Mouse (Mus musculus): ENCODE measurements around the gene Adarb2.

DNA sequence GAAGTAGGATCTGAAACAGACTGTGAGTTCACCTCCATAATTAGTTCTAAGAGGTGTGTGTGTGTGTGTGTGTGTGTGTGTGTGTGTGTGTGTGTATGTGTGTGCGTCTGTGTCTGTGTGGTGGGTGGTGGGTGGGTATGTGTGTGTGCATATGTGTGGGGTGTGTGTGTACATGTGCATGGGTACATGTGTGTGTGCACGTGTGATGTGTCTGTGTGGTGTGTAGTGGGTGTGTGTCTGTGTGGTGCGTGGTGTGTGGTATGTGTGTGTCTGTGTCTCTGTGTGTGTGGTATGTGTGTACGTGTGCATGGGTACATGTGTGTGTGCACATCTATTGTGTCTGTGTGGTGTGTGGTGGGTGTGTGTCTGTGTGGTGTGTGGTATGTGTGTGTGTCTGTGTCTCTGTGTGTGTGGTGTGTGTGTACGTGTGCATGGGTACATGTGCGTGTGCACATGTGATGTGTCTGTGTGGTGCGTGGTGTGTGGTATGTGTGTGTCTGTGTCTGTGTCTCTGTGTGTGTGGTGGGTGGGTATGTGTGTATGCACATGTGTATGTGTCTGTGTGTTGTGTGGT is 567.1 kb downstream of the Adarb2 start:
- no peak for TF ChIP-seq GATA1 (IDR thresholded peaks at IDR 0.05; ENCODE audit: low read depth, low read length)
- TF ChIP-seq HCFC1 (IDR thresholded peaks at IDR 0.05; ENCODE audit: low read depth, low read length), result no peak
- TF ChIP-seq EP300 (IDR thresholded peaks at IDR 0.05; ENCODE audit: low read depth in 1 of 2, low read length in 2 of 2), result no peak
- no peak for TF ChIP-seq CHD1 (IDR thresholded peaks at IDR 0.05; ENCODE audit: low read depth, low read length)
- TF ChIP-seq UBTF (IDR thresholded peaks at IDR 0.05; ENCODE audit: borderline replicate concordance, insufficient read depth, low read depth, low read length), result no peak
- TF ChIP-seq CTCF (IDR thresholded peaks at IDR 0.05 in 2 of 3, conservative IDR thresholded peaks at IDR 0.05 in 1 of 3; ENCODE audit: control insufficient read depth in 1 of 3, insufficient read depth in 1 of 3, low read depth in 2 of 3, low read length in 3 of 3, poor library complexity in 1 of 3, severe bottlenecking in 1 of 3), result no peak
- TF ChIP-seq TBP (IDR thresholded peaks at IDR 0.05; ENCODE audit: low read depth, low read length), result no peak
- no peak for TF ChIP-seq MEF2A (IDR thresholded peaks at IDR 0.05; ENCODE audit: extremely low read depth, insufficient replicate concordance, low read depth, low read length, poor library complexity, severe bottlenecking)
- no peak for TF ChIP-seq KAT2A (conservative IDR thresholded peaks at IDR 0.05; ENCODE audit: low read depth, low read length)
